Mouse (Mus musculus): ENCODE data around the gene C1qtnf6.

- no peak for TF ChIP-seq EP300 (IDR thresholded peaks at IDR 0.05)
- TF ChIP-seq CTCF (IDR thresholded peaks at IDR 0.05) = no peak
These were observed 9.3 kb downstream of the C1qtnf6 start for GRCm38 (mm10) chr15:78521892-78522291.

Data from lung, postnatal 0 days (tissue).